Mouse (Mus musculus): ENCODE data around the gene Foxn3.

DNA sequence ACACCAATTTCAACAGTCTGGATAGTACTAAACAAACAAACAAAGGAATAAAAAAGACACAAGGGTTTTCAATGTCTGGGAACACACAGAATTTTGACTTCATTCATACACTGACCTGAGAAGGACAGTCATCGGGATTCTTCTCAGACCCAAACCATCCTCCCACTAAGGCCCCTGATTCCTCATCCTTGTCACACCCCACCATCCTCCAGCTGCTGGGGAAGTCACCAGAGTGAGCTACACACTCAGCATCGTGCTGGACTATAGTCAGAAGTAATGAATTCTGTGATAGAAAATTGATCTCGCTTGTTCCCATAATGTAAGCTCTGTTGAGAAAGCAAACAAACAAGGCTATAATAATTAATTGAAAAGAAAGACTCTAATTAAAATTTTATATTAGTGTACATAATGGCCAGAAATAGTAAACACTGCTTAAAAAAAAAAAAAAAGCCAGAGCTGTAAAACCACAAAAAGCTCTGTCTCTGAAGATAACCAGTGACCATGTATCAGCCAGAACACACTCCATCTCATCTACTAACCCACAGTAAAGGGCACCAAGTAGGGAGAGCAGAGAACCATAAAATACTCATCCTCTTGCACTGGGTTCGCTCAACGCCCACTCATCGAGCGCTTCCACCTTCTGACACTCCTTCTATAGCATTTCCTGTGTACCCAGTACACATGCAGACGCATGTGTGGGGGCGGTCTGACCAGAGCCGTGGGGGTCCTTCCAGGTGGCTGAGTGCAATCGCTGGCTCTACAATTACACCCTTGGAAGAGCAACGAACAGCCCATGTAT is 241.6 kb downstream of the Foxn3 start:
- TF ChIP-seq POLR2A (IDR thresholded peaks at IDR 0.05; ENCODE audit: borderline replicate concordance, extremely low read depth, insufficient read depth, insufficient read length, poor library complexity, severe bottlenecking) (no peak), CTCF (IDR thresholded peaks at IDR 0.05; ENCODE audit: borderline replicate concordance, extremely low read depth, insufficient read depth, insufficient read length) (no peak)
